Mouse (Mus musculus) left cerebral cortex, adult 8-10 months (tissue): ENCODE measurements around the gene Eif4a3. TPM values are rescaled to one million over a fixed set of nuclear protein-coding genes. Genes with fewer than 3 reads are reported as not detected.
"Not testable (repeated sequence)": the region's sequence is repeated elsewhere in the genome, so short reads cannot be mapped to it uniquely, and the experiment has no call there.

ENCODE experiments used
- DNase-seq, 2 experiments: peaks; one replicate each; pipeline ENCODE4 v3.0.0; 2022; ENCODE audit warnings: low spot score in 2 of 2
- total RNA-seq, 4 experiments: library from RNA; stranded (reverse); gene quantifications; 2 replicates each; pipeline ENCODE4 v1.2.4; 2022

Eif4a3 gene
- total RNA-seq, 4 experiments from 2014 or later, result 79.6 to 92.5 (median 88.2) TPM

DNA sequence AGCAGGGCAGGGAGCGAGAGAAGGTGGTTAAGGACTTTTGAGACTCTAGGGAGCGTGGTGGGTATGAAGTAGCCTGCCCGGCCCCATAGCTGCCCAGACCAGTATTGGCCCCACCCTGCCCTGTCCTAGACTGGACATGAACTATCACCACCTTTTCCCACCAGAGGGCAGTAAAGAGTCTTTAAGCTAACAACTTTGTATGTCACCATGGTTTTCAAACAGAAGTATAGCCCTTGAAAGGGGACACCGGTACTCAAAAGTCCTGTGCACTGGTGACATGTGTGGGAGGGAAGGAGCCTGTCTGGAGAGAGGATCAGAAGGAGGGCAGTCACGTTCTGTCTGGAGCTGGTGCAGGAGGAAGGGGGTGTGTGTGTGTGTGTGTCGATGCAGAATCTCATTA lies 50.9 kb downstream of the Eif4a3 start:
- no peak for DNase-seq

DNA sequence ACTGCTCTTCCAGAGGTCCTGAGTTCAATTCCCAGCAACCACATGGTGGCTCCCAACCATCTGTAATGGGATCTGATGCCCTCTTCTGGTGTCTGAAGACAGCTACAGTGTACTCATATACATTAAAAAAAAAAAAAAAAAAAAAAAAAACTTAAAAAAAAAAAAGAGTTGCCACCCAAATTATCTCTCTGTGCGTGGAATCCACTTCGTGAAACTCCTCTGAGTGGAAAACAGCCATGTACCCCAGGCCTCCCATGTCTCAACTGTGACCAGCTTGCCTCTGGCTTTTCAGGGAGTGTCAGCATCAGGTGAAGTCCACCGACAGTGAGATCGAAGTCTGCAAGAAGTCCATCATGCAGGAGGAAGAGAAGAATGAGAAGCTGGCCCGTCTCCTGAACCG lies 54.3 kb downstream of the Eif4a3 start:
- not testable (repeated sequence) for DNase-seq

DNA sequence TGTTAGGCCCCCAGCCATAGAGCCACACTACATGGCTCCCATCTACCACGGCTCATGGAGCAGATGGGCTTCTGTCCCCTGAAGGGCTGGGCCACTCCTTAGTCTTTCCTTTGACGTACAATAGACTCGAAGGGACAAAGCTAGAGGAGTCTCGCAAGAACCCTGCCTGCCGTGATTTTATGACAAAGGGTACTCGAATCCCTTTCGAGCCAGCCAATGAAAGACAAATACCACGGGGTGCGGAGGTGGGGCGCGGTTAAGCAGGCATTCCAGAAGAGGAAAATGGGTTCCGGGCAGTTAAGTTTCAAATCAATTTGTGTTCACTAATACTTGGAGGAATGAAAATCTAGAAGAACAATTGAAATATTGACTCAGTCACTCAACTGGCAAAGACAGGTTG lies 60.4 kb downstream of the Eif4a3 start:
- no peak for DNase-seq

Other genes starting within 250 kb of the Eif4a3 start
- 10 to 100 TPM; 48.9 to 54.2 (median 50.0) TPM for gene Cbx4, start 213.9 kb downstream of the Eif4a3 start, total RNA-seq
- gene Tbc1d16, start 71.6 kb downstream of the Eif4a3 start, total RNA-seq, result 10 to 100 TPM; 32.9 to 39.8 (median 35.6) TPM
- 1 to 10 TPM; 1.1 to 3.2 (median 1.7) TPM for gene Ccdc40, start 71.5 kb downstream of the Eif4a3 start, total RNA-seq
- 100 to 1,000 TPM; 280 to 307 (median 295) TPM for gene Gaa, start 32.2 kb downstream of the Eif4a3 start, total RNA-seq
- gene Card14, start 7.7 kb upstream of the Eif4a3 start, total RNA-seq, result under 1 TPM; 0.09 to 0.27 (median 0.19) TPM
- 1 to 10 TPM; 4.5 to 5.5 (median 5.3) TPM for gene Sgsh, start 55.4 kb upstream of the Eif4a3 start, total RNA-seq
- 1 to 10 TPM; 3.3 to 4.8 (median 3.8) TPM for gene Slc26a11, start 55.5 kb upstream of the Eif4a3 start, total RNA-seq
- 1 to 10 TPM; 4.5 to 5.7 (median 5.5) TPM for gene Rnf213, start 93.0 kb upstream of the Eif4a3 start, total RNA-seq
- 10 to 100 TPM; 27.8 to 35.2 (median 32.8) TPM for gene Endov, start 191.3 kb upstream of the Eif4a3 start, total RNA-seq
- gene Nptx1, start 247.7 kb upstream of the Eif4a3 start, total RNA-seq, result 100 to 1,000 TPM; 185 to 209 (median 199) TPM